Mouse (Mus musculus): ENCODE data around the gene Anp32a.

DNA sequence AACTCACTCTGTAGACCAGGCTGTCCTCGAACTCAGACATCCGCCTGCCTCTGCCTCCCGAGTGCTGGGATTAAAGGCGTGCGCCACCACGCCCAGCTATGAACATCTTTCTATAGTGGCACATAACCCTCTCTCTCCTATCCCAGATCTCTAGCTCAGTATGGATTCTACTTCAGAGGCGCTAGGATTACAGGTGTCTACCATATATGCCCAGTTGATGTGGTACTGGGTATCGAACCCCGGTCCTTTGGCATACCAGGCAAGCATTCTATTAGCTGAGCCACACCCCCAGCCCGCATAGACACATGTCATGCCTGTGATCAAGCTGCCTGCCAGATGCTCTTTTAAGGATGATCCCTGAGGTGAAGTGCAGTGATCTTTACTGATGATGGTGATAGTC lies 82.8 kb downstream of the Anp32a start:
- TF ChIP-seq TCF12 (IDR thresholded peaks at IDR 0.05; ENCODE audit: insufficient read depth, poor library complexity, severe bottlenecking) = no peak
- TF ChIP-seq TCF3 (IDR thresholded peaks at IDR 0.05; ENCODE audit: insufficient read length, low read depth) = no peak
- no peak for TF ChIP-seq POLR2A (IDR thresholded peaks at IDR 0.05; ENCODE audit: insufficient read length, low read depth)
